Mouse (Mus musculus): ENCODE results near the gene Taldo1. TPM values are rescaled to one million over a fixed set of nuclear protein-coding genes. Genes with fewer than 3 reads are reported as not detected.

The Taldo1 gene
- 375 and 378 TPM in 2 replicates for polyA plus RNA-seq (2015; fragmentation: Nextera tagmentation; extraction: Ambion mirVana)

GRCm38 (mm10) chr7:141391625-141392551 is at the start of gene Taldo1:
TSS of gene Taldo1 (plus strand) at chr7:141392199.
- Histone ChIP-seq H3K27me3 (0 out of 2 replicates have a peak, but pooled peaks cover 3% of the 10 kb centered on the region), H3K36me3 (peaks cover 11% of the 10 kb centered on the region), H3K4me2 (replicated peaks) (peak within 1 kb of the TSS; percentile 98), H3K4me3 (peak within 1 kb of the TSS; percentile 60), H3K27ac (replicated peaks) (peak within 1 kb of the TSS; percentile 77), H3K4me1 (peaks cover 16% of the 10 kb centered on the region), H3K9me3 (no peaks in the 10 kb centered on the region), H3K9ac (replicated peaks) (peak within 1 kb of the TSS; percentile 83)
- peak; percentile 92 for ATAC-seq (replicated peaks)
- WGBS, result under 1% methylated on average over 57 of the region's 57 CpGs

- no peak overlapping the region for H3K4me3 ChIP-seq
- H3K27me3 ChIP-seq, result no peaks in the 10 kb centered on the region
- ATAC-seq (replicated peaks), result no peak
- H3K36me3 ChIP-seq, result no peaks in the 10 kb centered on the region
- WGBS, result 72% methylated on average over 2 of the region's 2 CpGs
- H3K4me1 ChIP-seq, result no peaks in the 10 kb centered on the region
- H3K4me2 ChIP-seq (replicated peaks), result no peak overlapping the region
- no peaks in the 10 kb centered on the region for H3K9me3 ChIP-seq
- no peak overlapping the region for H3K27ac ChIP-seq (replicated peaks)
- no peak overlapping the region for H3K9ac ChIP-seq (replicated peaks)
Measured at GRCm38 (mm10) chr7:141343230-141343629, 48.8 kb upstream of the Taldo1 start.

- Histone ChIP-seq H3K9me3 (no peaks in the 10 kb centered on the region), H3K4me2 (replicated peaks) (no peak overlapping the region), H3K4me3 (no peak overlapping the region), H3K9ac (replicated peaks) (no peak overlapping the region), H3K36me3 (no peaks in the 10 kb centered on the region), H3K27me3 (no peaks in the 10 kb centered on the region), H3K4me1 (no peaks in the 10 kb centered on the region), H3K27ac (replicated peaks) (no peak overlapping the region)
- ATAC-seq (replicated peaks), result no peak
- WGBS, result 75% methylated on average over 7 of the region's 7 CpGs
Measured at GRCm38 (mm10) chr7:141343696-141344095, 48.3 kb upstream of the Taldo1 start.

- no peaks in the 10 kb centered on the region for H3K27me3 ChIP-seq
- H3K4me2 ChIP-seq (replicated peaks), result no peak overlapping the region
- no peaks in the 10 kb centered on the region for H3K36me3 ChIP-seq
- H3K4me1 ChIP-seq, result no peaks in the 10 kb centered on the region
- H3K27ac ChIP-seq (replicated peaks), result no peak overlapping the region
- WGBS, result 92% methylated on average over 5 of the region's 5 CpGs
- H3K4me3 ChIP-seq, result no peak overlapping the region
- H3K9me3 ChIP-seq, result no peaks in the 10 kb centered on the region
- ATAC-seq (replicated peaks), result no peak
- H3K9ac ChIP-seq (replicated peaks), result no peak overlapping the region
Measured at GRCm38 (mm10) chr7:141344787-141345186, 47.2 kb upstream of the Taldo1 start.

GRCm38 (mm10) chr7:141351061-141351460 is 40.9 kb upstream of the Taldo1 start:
- Histone ChIP-seq H3K4me2 (replicated peaks) (no peak overlapping the region), H3K36me3 (no peaks in the 10 kb centered on the region), H3K27me3 (no peaks in the 10 kb centered on the region), H3K9me3 (no peaks in the 10 kb centered on the region), H3K27ac (replicated peaks) (no peak overlapping the region), H3K4me1 (peaks cover 10% of the 10 kb centered on the region), H3K9ac (replicated peaks) (no peak overlapping the region), H3K4me3 (no peak overlapping the region)
- ATAC-seq (replicated peaks), result no peak
- WGBS, result 85% methylated on average over 6 of the region's 6 CpGs

GRCm38 (mm10) chr7:141355051-141355450 is 36.9 kb upstream of the Taldo1 start:
- 66% methylated on average over 8 of the region's 8 CpGs for WGBS
- no peak overlapping the region for H3K27ac ChIP-seq (replicated peaks)
- no peak overlapping the region for H3K4me2 ChIP-seq (replicated peaks)
- no peaks in the 10 kb centered on the region for H3K36me3 ChIP-seq
- 0 out of 2 replicates have a peak, but pooled peaks have one; percentile 43 for ATAC-seq (replicated peaks)
- H3K9me3 ChIP-seq, result no peaks in the 10 kb centered on the region
- H3K9ac ChIP-seq (replicated peaks), result no peak overlapping the region
- no peaks in the 10 kb centered on the region for H3K27me3 ChIP-seq
- H3K4me3 ChIP-seq, result no peak overlapping the region
- H3K4me1 ChIP-seq, result peaks cover 10% of the 10 kb centered on the region

GRCm38 (mm10) chr7:141355626-141356326 is 36.2 kb upstream of the Taldo1 start:
- ATAC-seq (replicated peaks), result no peak
- Histone ChIP-seq H3K36me3 (no peaks in the 10 kb centered on the region), H3K27ac (replicated peaks) (no peak overlapping the region), H3K9me3 (no peaks in the 10 kb centered on the region), H3K4me1 (peaks cover 10% of the 10 kb centered on the region), H3K27me3 (no peaks in the 10 kb centered on the region), H3K9ac (replicated peaks) (no peak overlapping the region), H3K4me3 (no peak overlapping the region), H3K4me2 (replicated peaks) (no peak overlapping the region)
- WGBS, result 51% methylated on average over 12 of the region's 12 CpGs

GRCm38 (mm10) chr7:141356971-141357370 is 35.0 kb upstream of the Taldo1 start:
- H3K27me3 ChIP-seq, result peaks cover 4% of the 10 kb centered on the region; the same call in 1 of the 2 replicates
- 73% methylated on average over 14 of the region's 14 CpGs for WGBS
- no peak overlapping the region for H3K27ac ChIP-seq (replicated peaks)
- H3K9me3 ChIP-seq, result no peaks in the 10 kb centered on the region
- H3K4me1 ChIP-seq, result peaks cover 10% of the 10 kb centered on the region
- ATAC-seq (replicated peaks), result no peak
- H3K4me3 ChIP-seq, result no peak overlapping the region
- H3K36me3 ChIP-seq, result no peaks in the 10 kb centered on the region
- H3K9ac ChIP-seq (replicated peaks), result no peak overlapping the region
- H3K4me2 ChIP-seq (replicated peaks), result no peak overlapping the region

GRCm38 (mm10) chr7:141361510-141361909 is 30.5 kb upstream of the Taldo1 start:
- no peak for ATAC-seq (replicated peaks)
- WGBS, result 14% methylated on average over 24 of the region's 24 CpGs
- H3K4me2 ChIP-seq (replicated peaks), result no peak overlapping the region
- no peaks in the 10 kb centered on the region for H3K9me3 ChIP-seq
- no peaks in the 10 kb centered on the region for H3K36me3 ChIP-seq
- H3K27me3 ChIP-seq, result peaks cover 8% of the 10 kb centered on the region; the same call in 1 of the 2 replicates
- H3K4me1 ChIP-seq, result no peaks in the 10 kb centered on the region
- H3K9ac ChIP-seq (replicated peaks), result no peak overlapping the region
- H3K4me3 ChIP-seq, result no peak overlapping the region
- no peak overlapping the region for H3K27ac ChIP-seq (replicated peaks)

- no peak; the same call in 1 of the 2 replicates for ATAC-seq (replicated peaks)
- Histone ChIP-seq H3K36me3 (no peaks in the 10 kb centered on the region), H3K4me1 (no peaks in the 10 kb centered on the region), H3K9me3 (no peaks in the 10 kb centered on the region), H3K4me3 (no peak overlapping the region), H3K9ac (replicated peaks) (no peak overlapping the region), H3K27me3 (peaks cover 8% of the 10 kb centered on the region; the same call in 1 of the 2 replicates), H3K27ac (replicated peaks) (no peak overlapping the region), H3K4me2 (replicated peaks) (no peak overlapping the region)
- WGBS, result 58% methylated on average over 4 of the region's 4 CpGs
Measured at GRCm38 (mm10) chr7:141363106-141363751, 28.8 kb upstream of the Taldo1 start.

- Histone ChIP-seq H3K4me1 (no peaks in the 10 kb centered on the region), H3K9me3 (no peaks in the 10 kb centered on the region), H3K27ac (replicated peaks) (no peak overlapping the region), H3K36me3 (no peaks in the 10 kb centered on the region), H3K4me3 (no peak overlapping the region), H3K27me3 (peaks cover 8% of the 10 kb centered on the region; the same call in 1 of the 2 replicates), H3K9ac (replicated peaks) (no peak overlapping the region), H3K4me2 (replicated peaks) (no peak overlapping the region)
- no peak for ATAC-seq (replicated peaks)
- WGBS, result 69% methylated on average over 2 of the region's 2 CpGs
Measured at GRCm38 (mm10) chr7:141363752-141364125, 28.3 kb upstream of the Taldo1 start.
